Mouse (Mus musculus) retina, embryonic 14.5 days (tissue): ENCODE results near the gene Cux1.

ENCODE experiments used
- DNase-seq: peaks from one replicate; pipeline ENCODE4 v3.0.0-alpha.2; 2015; ENCODE audit warnings: low spot score

Cux1 gene

GRCm38 (mm10) chr5:136379405-136379804 lies 187.9 kb downstream of the Cux1 start:
- DNase-seq: no peak

DNA sequence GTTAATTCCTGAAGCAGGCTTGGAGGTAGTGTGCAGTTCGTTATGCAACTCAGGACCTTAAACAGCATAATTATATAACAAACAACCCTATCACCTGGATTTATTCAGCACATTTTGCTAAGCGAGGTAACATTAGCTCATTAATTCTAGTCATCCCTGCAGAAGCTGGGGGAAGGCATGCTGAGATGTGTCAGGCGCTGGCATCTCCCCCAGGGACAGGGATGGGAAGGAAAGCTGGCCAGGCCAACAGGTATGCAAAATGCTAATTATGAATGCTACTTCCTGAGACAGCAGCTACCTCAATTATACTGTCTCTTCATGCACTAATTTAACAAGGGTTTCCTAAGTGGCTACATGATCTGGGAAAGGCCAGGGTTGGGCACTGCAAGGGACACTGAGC lies 190.2 kb downstream of the Cux1 start:
- no peak for DNase-seq

GRCm38 (mm10) chr5:136375350-136375749 lies 191.9 kb downstream of the Cux1 start:
- DNase-seq: no peak

- no peak for DNase-seq
Measured at GRCm38 (mm10) chr5:136372276-136372675, 195.0 kb downstream of the Cux1 start.

DNA sequence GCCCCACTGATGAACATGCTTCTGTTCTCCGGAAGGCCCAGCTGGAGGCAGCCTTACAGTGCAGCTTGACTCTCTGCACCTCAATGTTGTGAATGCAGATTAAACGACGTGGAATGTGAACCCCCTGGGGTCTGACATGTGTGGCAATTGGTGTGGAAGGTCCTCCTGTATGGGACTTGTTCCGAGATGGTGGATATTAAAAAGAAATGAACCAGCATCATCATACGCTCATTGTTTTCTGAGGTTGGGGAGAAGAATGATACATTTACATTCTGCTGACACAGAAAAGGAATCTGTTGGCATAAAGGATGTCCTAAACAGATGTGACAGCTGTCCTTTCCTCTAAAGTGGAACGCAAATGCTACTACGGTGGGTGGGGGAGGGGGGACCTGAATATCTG lies 203.9 kb downstream of the Cux1 start:
- peak; percentile 43 for DNase-seq

DNA sequence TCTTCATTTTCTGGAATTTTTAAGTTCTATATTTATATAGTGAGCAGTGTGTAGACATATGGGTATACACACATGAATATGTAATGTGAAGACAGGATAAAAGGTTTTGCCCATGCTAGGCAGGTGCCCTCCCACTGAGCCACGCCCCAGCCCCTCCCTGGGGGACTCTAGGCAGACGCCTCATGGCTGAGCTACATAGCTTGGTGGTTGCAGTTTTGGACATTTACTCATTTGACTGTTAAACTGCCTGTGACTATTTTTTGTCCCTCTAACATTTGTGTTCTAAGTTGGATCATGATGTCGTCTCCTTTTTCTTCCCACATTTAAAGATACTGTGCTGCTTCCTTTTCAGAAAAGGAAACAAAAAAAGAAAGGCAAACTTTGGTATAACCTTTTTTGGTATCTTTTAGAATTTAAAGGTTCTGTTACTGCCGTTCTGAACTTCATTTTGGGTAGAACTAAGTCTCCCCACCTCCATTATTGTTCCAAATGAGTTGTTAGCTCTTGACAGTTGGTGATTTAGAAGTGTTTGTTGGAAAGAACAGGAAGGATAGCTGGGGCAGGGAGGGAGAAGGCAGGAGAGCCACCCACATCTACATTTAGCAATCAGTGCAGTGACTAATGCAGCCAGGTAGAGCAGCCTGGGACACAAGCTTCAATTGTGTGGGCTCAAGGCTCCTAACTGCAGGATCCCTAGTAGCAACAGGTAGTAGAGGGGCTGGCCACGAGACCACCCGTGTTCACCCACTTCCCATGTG lies 204.6 kb downstream of the Cux1 start:
- DNase-seq: no peak

DNA sequence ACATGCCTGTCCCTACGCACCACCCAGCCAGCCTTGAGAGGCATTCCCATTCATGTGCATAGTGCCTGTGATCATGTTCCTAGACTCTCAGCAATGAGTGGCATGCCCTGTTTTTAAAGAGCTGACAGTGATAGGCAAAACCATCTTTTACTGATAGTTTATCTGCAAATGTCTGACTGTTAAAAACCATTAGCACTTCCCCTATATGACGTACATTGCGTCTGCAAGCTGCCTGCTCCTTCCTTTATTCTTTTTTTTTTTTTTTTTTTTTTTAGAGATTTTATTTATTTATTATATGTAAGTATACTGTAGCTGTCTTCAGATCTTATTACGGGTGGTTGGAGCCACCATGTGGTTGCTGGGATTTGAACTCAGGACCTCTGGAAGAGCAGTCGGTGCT lies 205.3 kb downstream of the Cux1 start:
- DNase-seq: no peak

GRCm38 (mm10) chr5:136357227-136357626 lies 210.1 kb downstream of the Cux1 start:
- no peak for DNase-seq

GRCm38 (mm10) chr5:136355583-136356126 lies 211.6 kb downstream of the Cux1 start:
- no peak for DNase-seq

- DNase-seq: no peak
Measured at GRCm38 (mm10) chr5:136354729-136355128, 212.6 kb downstream of the Cux1 start.

- DNase-seq: peak; percentile 47
Measured at GRCm38 (mm10) chr5:136353114-136353513, 214.2 kb downstream of the Cux1 start.

- no peak for DNase-seq
Measured at GRCm38 (mm10) chr5:136343156-136343890, 224.0 kb downstream of the Cux1 start.

DNA sequence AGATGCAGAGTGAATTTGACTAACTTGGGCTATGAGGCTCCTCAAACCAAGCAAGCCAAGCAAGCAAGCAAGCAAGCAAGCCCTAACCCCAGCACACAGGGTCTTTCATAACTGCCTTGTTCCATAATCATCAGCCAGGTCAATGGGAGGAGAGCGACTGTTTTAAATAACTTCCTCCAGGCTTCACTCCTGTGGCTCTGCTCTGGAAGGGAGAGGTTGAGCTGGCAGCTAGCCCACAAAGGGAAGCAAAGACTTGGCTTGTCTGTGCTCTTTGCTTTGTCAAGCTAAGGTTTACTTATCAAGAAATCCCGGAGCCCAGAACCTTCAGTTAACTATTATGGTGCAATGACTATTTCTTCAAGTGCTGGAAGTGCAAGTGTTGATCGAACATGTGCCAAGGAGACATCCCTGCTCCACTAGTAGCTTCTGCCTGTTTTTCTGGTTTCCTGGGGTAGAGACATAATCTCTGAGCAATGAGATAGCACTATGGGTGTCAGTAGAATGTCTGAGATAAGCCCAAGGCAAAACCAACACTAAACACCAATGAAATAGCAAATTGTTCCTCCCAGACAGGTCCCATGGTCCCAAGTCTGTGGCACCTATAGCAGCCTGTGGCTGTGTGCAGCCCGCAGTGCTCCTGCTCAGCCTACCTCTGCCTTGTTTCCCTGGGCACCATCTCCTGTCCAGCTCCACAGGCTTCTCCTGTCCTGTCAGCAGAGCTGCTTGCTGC lies 230.3 kb downstream of the Cux1 start:
- DNase-seq: no peak

DNA sequence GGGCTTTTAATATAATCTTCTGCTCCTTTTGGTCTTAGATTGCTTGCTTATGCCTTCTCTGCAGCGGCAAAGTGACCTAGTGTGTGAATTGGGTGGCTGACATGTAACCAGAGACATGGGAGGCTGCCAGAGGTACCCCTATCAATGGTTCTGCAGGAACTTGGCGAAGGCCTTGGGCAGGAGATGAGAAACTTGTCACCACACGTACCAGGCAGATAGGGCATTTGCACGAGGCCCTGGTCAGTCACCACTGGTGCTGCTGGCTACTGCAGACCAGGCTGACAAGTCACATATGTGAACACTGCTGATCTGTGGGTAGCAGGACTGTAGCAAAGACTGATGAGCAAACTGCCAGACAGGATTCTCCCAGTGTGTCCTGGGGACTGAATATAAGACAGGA lies 231.6 kb downstream of the Cux1 start:
- no peak for DNase-seq

DNA sequence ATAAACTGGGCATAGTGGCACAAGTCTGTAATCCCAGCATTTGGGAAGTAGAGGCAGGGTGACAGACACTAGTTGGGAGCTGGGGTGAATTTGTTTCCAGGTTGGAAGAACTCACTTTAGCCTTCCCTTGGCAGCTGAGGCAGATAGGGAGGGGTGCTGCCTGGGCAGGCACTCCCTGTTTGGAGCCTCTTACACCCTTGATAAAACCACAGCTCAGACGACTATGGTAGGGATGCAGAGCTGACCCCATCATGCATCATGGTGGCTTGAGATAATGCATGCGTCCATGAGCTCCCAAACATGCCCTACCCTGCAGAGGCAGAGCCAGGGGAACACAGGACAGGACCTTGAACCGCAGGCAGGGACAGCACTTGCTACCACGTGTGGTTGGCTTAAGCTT lies 232.5 kb downstream of the Cux1 start:
- no peak for DNase-seq

GRCm38 (mm10) chr5:136334051-136334450 lies 233.2 kb downstream of the Cux1 start:
- no peak for DNase-seq

DNA sequence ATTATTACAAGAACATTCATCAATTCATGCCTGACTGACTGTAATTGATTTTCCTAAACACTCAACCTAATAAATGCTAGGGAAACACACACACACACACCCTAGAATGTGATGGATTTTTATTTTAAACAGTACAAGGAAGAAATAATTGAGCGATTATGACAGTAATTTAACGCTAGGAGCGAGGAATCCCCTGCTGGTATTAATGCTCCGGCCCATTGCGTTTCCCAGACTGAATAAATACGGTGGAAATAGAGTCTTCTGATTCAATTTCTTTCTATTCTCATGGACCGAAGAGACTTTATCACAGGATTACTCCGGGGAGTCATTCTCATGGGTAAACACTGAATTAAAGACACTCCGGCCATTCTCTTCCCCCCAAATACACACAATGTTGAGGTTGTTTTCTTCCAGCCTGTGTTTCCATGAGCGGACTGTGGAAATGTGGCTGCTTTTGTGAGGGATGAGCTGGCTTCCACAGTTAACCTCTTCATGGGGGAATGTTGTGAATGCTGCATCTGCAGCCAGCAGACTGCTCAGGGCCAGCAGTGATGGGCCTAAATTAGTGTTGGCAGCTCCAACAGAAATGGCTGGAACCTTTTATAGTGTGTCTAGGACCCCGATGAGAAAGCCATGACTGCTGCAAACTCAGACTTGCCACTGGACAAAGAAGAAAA lies 234.4 kb downstream of the Cux1 start:
- DNase-seq: no peak

GRCm38 (mm10) chr5:136327736-136328135 lies 239.6 kb downstream of the Cux1 start:
- peak; percentile 10 for DNase-seq

DNA sequence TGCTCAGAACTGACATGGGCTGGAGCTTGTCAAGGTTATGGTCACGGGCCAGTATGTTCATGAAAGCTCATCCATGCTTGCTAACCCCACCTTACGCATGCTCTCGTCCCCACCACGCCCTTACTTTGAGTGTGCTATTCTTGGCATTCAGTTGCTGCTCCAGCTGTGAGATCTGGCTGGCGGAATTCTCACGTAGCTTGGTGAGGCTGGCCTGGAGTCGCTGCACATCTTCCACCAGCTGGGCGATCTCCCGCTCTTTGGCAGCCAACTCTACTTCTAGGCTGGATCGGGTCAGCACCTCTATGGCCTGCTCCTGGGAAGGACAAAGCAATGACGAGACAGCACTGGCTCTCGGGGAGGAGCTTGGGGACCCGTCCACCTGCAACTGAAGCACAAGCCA lies 240.7 kb downstream of the Cux1 start:
- no peak for DNase-seq

DNA sequence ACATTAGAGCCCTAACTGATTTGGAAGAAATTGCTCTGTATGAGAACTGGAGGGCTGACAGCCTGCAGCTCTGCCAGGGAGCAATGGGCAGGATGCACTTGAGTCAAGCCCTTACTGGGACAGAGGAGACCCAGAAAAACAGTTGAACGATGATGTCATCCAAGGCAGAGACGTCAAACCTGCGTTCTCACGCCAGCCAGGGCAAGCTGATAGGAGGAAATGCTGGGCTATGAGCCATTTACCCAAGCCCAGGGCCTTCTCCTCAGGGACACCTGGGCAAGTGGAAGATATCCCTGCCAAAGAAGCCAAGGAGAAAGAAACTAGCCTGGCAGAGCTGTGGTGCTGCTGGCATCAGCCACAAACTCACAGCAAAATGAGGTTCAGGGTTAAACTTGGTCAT lies 242.8 kb downstream of the Cux1 start:
- DNase-seq: no peak

DNA sequence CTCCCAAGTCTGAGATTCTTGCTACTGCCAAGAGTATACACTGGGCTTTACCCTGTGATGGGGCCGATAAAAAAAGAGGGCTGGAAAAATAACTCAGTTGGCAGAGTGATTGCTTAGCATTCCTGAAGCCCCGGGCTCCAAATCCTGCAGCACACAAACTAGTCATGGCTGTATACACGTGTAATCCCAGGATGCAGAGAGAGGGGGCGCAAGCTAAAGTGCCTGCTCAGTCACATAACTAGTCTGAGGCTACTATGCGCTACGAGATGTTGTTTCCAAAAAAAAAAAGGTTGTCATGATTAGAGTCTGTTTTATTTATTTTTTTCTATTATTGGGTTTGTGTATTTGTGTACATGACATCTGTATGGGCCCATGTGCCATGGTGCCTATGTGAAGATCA lies 245.9 kb downstream of the Cux1 start:
- peak; percentile 42 for DNase-seq

GRCm38 (mm10) chr5:136312566-136312965 lies 254.7 kb downstream of the Cux1 start:
- DNase-seq: no peak
